Mouse (Mus musculus) neural tube, embryonic 13.5 days (tissue): ENCODE results near the gene Crybg1. TPM values are rescaled to one million over a fixed set of nuclear protein-coding genes. Genes with fewer than 3 reads are reported as not detected.

ENCODE experiments used
- ATAC-seq: fragments of 200-750 bp; cut with Nextera tagmentation; 2 replicates; pipeline ENCODE4 v1.8.0; 2017; ENCODE audit warnings: low read depth, mild to moderate bottlenecking, moderate TSS enrichment, moderate library complexity
- H3K27ac ChIP-seq: fragments of 300-500 bp; sonication (generic); replicated peaks from 2 replicates; pipeline ENCODE4 v1.5.1; 2015; ENCODE audit warnings: moderate library complexity, mild to moderate bottlenecking, inconsistent platforms
- H3K27me3 ChIP-seq: fragments of 300-500 bp; sonication (generic); 2 replicates; pipeline ENCODE4 v1.6.1; 2015; ENCODE audit warnings: mild to moderate bottlenecking, inconsistent platforms
- H3K36me3 ChIP-seq: fragments of 300-500 bp; sonication (generic); 2 replicates; pipeline ENCODE4 v1.6.1; 2015; ENCODE audit warnings: mild to moderate bottlenecking, inconsistent platforms
- H3K4me1 ChIP-seq: fragments of 300-500 bp; sonication (generic); replicated peaks from 2 replicates; pipeline ENCODE4 v1.6.1; 2015; ENCODE audit warnings: inconsistent platforms
- H3K4me2 ChIP-seq: fragments of 300-500 bp; sonication (generic); 2 replicates; pipeline ENCODE4 v1.6.1; 2015; ENCODE audit warnings: inconsistent platforms, mild to moderate bottlenecking, moderate library complexity
- H3K4me3 ChIP-seq: fragments of 300-500 bp; sonication (generic); 2 replicates; pipeline ENCODE4 v1.5.1; 2015; ENCODE audit warnings: mild to moderate bottlenecking, inconsistent platforms
- H3K9ac ChIP-seq: fragments of 300-500 bp; sonication (generic); 2 replicates; pipeline ENCODE4 v1.6.1; 2015; ENCODE audit warnings: moderate library complexity, mild to moderate bottlenecking, inconsistent platforms
- H3K9me3 ChIP-seq: fragments of 300-500 bp; sonication (generic); 2 replicates; pipeline ENCODE4 v1.6.1; 2016; ENCODE audit warnings: inconsistent platforms
- WGBS: fragments of 180-500 bp; shearing (Covaris S2); methylation state at CpG from one replicate; pipeline ENCODE4 v1.1.7; 2015; 5-methylcytosine and 5-hydroxymethylcytosine counted together
- polyA plus RNA-seq: library from polyadenylated mRNA; unstranded; fragments of >200 nt; fragmentation: Nextera tagmentation; extraction: Ambion mirVana; gene quantifications from 2 replicates; pipeline ENCODE4 v1.2.1, GENCODE M21; 2015

Gene Crybg1
- polyA plus RNA-seq, 1 experiment from 2014 or later: 0.08 TPM

- no peaks in the 10 kb centered on the region for H3K36me3 ChIP-seq
- H3K27me3 ChIP-seq: no peaks in the 10 kb centered on the region
- no peak overlapping the region for H3K27ac ChIP-seq
- no peaks in the 10 kb centered on the region for H3K4me1 ChIP-seq
- no peak overlapping the region for H3K4me2 ChIP-seq
- no peak overlapping the region for H3K9ac ChIP-seq
- no peaks in the 10 kb centered on the region for H3K9me3 ChIP-seq
- ATAC-seq: no peak
- 86% methylated on average over 6 of the region's 6 CpGs for WGBS
- no peak overlapping the region for H3K4me3 ChIP-seq
Observed at GRCm38 (mm10) chr10:44078799-44079521, 69.7 kb downstream of the Crybg1 start.

DNA sequence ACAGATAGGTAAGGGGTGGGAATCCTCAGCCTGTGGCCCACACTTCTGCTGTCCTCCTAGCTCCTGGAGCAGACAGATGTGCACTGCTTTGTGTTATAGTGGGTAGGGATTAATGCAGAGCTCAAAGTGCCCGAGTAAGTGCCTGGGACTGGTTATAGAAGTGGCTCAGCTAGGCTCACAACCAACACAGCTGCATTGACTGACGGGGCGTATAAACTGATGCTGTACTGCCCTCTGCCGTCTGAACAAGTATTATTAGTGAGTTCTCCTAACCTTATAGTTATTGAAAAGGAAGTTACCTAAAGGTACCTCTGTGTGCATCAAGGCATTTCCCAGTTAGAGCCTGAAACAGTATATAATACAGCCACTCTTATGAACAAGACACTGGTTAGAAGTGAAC is 77.6 kb downstream of the Crybg1 start:
- no peaks in the 10 kb centered on the region for H3K27me3 ChIP-seq
- no peak overlapping the region for H3K9ac ChIP-seq
- H3K4me2 ChIP-seq: no peak overlapping the region
- H3K36me3 ChIP-seq: no peaks in the 10 kb centered on the region
- ATAC-seq: peak; percentile 71
- 5% methylated on average over 4 of the region's 4 CpGs for WGBS
- no peaks in the 10 kb centered on the region for H3K9me3 ChIP-seq
- no peak overlapping the region for H3K27ac ChIP-seq
- H3K4me1 ChIP-seq: no peaks in the 10 kb centered on the region
- H3K4me3 ChIP-seq: no peak overlapping the region

DNA sequence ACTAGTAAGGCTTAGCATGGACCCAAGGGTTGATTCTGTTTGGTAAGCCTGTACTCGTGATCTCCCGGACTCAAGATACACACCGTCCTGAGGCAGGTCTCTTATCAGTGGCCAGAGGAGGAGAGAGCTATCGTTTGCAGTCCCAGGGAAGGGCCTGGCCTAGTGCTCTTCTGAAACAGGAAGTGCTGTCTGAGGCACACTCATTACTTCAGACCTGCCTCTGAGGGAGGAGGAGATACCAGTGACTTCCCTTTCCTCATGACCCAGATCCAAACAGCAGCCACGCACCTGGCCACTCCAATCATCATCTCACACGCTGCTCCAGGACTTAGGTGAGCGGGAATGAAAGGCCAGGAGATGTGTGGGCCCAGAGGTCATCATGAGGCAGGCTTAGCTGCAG is 79.5 kb downstream of the Crybg1 start:
- no peaks in the 10 kb centered on the region for H3K9me3 ChIP-seq
- no peaks in the 10 kb centered on the region for H3K4me1 ChIP-seq
- no peak for ATAC-seq
- H3K27me3 ChIP-seq: no peaks in the 10 kb centered on the region
- 83% methylated on average over 7 of the region's 7 CpGs for WGBS
- no peak overlapping the region for H3K4me2 ChIP-seq
- H3K36me3 ChIP-seq: no peaks in the 10 kb centered on the region
- H3K27ac ChIP-seq: no peak overlapping the region
- H3K9ac ChIP-seq: no peak overlapping the region
- H3K4me3 ChIP-seq: no peak overlapping the region

- no peak for ATAC-seq
- Histone ChIP-seq H3K9me3 (no peaks in the 10 kb centered on the region), H3K4me2 (no peak overlapping the region), H3K27me3 (no peaks in the 10 kb centered on the region), H3K4me3 (no peak overlapping the region), H3K9ac (no peak overlapping the region), H3K27ac (no peak overlapping the region), H3K36me3 (no peaks in the 10 kb centered on the region), H3K4me1 (no peaks in the 10 kb centered on the region)
- 90% methylated on average over 6 of the region's 6 CpGs for WGBS
Observed at GRCm38 (mm10) chr10:44065848-44066360, 82.7 kb downstream of the Crybg1 start.

- Histone ChIP-seq H3K27ac (no peak overlapping the region), H3K9me3 (no peaks in the 10 kb centered on the region), H3K27me3 (no peaks in the 10 kb centered on the region; the same call in 1 of the 2 replicates), H3K4me2 (no peak overlapping the region), H3K4me3 (no peak overlapping the region), H3K9ac (no peak overlapping the region), H3K36me3 (no peaks in the 10 kb centered on the region), H3K4me1 (no peaks in the 10 kb centered on the region)
- WGBS: 92% methylated on average over 4 of the region's 4 CpGs
- ATAC-seq: no peak
Observed at GRCm38 (mm10) chr10:44062981-44063380, 85.7 kb downstream of the Crybg1 start.

- Histone ChIP-seq H3K27me3 (no peaks in the 10 kb centered on the region), H3K9ac (no peak overlapping the region), H3K36me3 (no peaks in the 10 kb centered on the region), H3K27ac (no peak overlapping the region), H3K4me2 (no peak overlapping the region), H3K4me1 (0 out of 2 replicates have a peak, but pooled peaks cover 4% of the 10 kb centered on the region), H3K9me3 (no peaks in the 10 kb centered on the region), H3K4me3 (no peak overlapping the region)
- WGBS: 70% methylated on average over 6 of the region's 6 CpGs
- no peak for ATAC-seq
Observed at GRCm38 (mm10) chr10:44050913-44051312, 97.7 kb downstream of the Crybg1 start.

GRCm38 (mm10) chr10:44044727-44045126 is 103.9 kb downstream of the Crybg1 start:
- no peak overlapping the region for H3K4me2 ChIP-seq
- no peak overlapping the region for H3K27ac ChIP-seq
- H3K4me1 ChIP-seq: no peaks in the 10 kb centered on the region
- ATAC-seq: no peak
- H3K9ac ChIP-seq: no peak overlapping the region
- H3K36me3 ChIP-seq: no peaks in the 10 kb centered on the region
- no peak overlapping the region for H3K4me3 ChIP-seq
- 72% methylated on average over 4 of the region's 4 CpGs for WGBS
- no peaks in the 10 kb centered on the region for H3K9me3 ChIP-seq
- no peaks in the 10 kb centered on the region for H3K27me3 ChIP-seq

- no peak overlapping the region for H3K4me2 ChIP-seq
- ATAC-seq: no peak
- H3K9ac ChIP-seq: no peak overlapping the region
- no peak overlapping the region for H3K4me3 ChIP-seq
- no peaks in the 10 kb centered on the region for H3K36me3 ChIP-seq
- 68% methylated on average over 7 of the region's 7 CpGs for WGBS
- H3K9me3 ChIP-seq: no peaks in the 10 kb centered on the region
- H3K27me3 ChIP-seq: no peaks in the 10 kb centered on the region
- H3K4me1 ChIP-seq: no peaks in the 10 kb centered on the region
- H3K27ac ChIP-seq: no peak overlapping the region
Observed at GRCm38 (mm10) chr10:44043630-44044029, 105.0 kb downstream of the Crybg1 start.

GRCm38 (mm10) chr10:44039185-44039584 is 109.5 kb downstream of the Crybg1 start:
- 89% methylated on average over 2 of the region's 2 CpGs for WGBS
- Histone ChIP-seq H3K4me1 (no peaks in the 10 kb centered on the region), H3K27ac (no peak overlapping the region), H3K27me3 (no peaks in the 10 kb centered on the region), H3K9ac (no peak overlapping the region), H3K4me2 (no peak overlapping the region), H3K9me3 (no peaks in the 10 kb centered on the region), H3K36me3 (no peaks in the 10 kb centered on the region), H3K4me3 (no peak overlapping the region)
- no peak for ATAC-seq

DNA sequence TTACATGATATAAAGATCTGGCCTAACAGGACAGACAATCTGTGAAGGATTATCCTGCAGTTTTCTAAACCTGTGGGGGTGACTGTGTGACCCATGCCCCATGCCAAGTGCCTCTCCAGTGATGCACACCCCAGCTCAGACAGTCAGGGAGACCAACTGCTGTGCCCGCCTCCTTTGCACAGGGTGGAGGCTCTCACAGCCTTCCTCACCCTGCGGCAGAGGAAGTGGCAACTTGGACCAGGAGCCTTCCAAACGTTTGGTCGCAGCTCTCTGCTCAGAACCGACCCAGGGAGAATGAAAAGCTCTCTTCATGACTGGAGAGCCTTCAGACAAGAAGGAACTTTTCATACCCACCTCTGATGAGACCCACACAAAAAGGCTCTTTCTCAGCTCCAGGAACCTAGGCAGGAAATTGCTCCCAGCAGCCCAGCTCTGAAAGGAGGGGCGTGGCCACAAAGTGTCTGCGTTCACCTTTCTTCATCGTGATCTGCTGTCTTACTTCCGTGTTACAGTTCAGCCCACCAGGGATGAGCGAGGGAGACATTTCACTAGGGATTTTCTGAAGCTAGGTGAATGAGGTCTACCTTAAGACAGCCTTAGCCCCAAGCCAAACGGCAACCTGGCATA is 110.6 kb downstream of the Crybg1 start:
- H3K9me3 ChIP-seq: no peaks in the 10 kb centered on the region
- no peak overlapping the region for H3K4me3 ChIP-seq
- WGBS: 52% methylated on average over 11 of the region's 11 CpGs
- H3K27me3 ChIP-seq: no peaks in the 10 kb centered on the region
- H3K9ac ChIP-seq: no peak overlapping the region
- ATAC-seq: no peak
- H3K4me2 ChIP-seq: no peak overlapping the region
- no peaks in the 10 kb centered on the region for H3K36me3 ChIP-seq
- no peak overlapping the region for H3K27ac ChIP-seq
- no peaks in the 10 kb centered on the region for H3K4me1 ChIP-seq

DNA sequence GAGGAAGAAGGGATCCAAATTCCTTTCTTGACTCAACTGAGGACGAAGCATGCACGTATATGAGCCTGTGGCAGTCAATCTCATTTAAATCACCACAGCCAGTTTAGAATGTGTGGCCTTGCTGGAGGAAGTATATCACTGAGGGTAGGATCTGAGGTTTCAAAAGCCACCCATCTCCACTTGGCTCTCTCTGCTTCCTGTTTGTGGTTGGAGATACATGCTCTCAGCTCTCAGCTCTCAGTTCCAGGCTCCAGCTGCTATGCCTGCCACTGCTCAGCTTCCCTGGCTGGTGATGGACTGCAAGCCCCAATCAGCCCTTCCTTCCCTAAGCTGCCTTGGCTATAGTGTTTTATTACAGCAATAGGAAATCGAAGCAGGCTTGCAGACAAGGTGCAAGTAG is 119.1 kb downstream of the Crybg1 start:
- Histone ChIP-seq H3K4me3 (no peak overlapping the region), H3K4me1 (no peaks in the 10 kb centered on the region), H3K27me3 (no peaks in the 10 kb centered on the region), H3K9ac (no peak overlapping the region), H3K36me3 (no peaks in the 10 kb centered on the region), H3K9me3 (no peaks in the 10 kb centered on the region), H3K27ac (no peak overlapping the region), H3K4me2 (no peak overlapping the region)
- WGBS: 73% methylated on average over 3 of the region's 3 CpGs
- ATAC-seq: no peak

GRCm38 (mm10) chr10:44027226-44027625 is 121.4 kb downstream of the Crybg1 start:
- H3K4me1 ChIP-seq: no peaks in the 10 kb centered on the region
- H3K9ac ChIP-seq: no peak overlapping the region
- no peaks in the 10 kb centered on the region for H3K9me3 ChIP-seq
- H3K27ac ChIP-seq: no peak overlapping the region
- H3K4me3 ChIP-seq: no peak overlapping the region
- H3K36me3 ChIP-seq: no peaks in the 10 kb centered on the region
- 71% methylated on average over 1 of the region's 1 CpGs for WGBS
- H3K4me2 ChIP-seq: no peak overlapping the region
- no peaks in the 10 kb centered on the region for H3K27me3 ChIP-seq
- no peak for ATAC-seq
